Mouse (Mus musculus) heart, postnatal 0 days (tissue): Measurements from ENCODE around the gene Ddx6. TPM values are rescaled to one million over a fixed set of nuclear protein-coding genes. Genes with fewer than 3 reads are reported as not detected.
"Not testable (repeated sequence)": the region's sequence is repeated elsewhere in the genome, so short reads cannot be mapped to it uniquely, and the experiment has no call there.

Experiments used
- ATAC-seq: fragments of 200-750 bp; cut with Nextera tagmentation; 2 replicates; pipeline ENCODE4 v1.8.0; 2017; ENCODE audit warnings: low read depth, moderate number of reproducible peaks, moderate library complexity; ENCODE audit not compliant: insufficient read depth
- DNase-seq: peaks from one replicate; pipeline ENCODE4 v3.0.0-alpha.2; 2016; ENCODE audit warnings: low spot score
- H3K27ac ChIP-seq: fragments of 300-500 bp; sonication (generic); 2 replicates; pipeline ENCODE4 v1.5.1; 2014; ENCODE audit warnings: low read depth, mild to moderate bottlenecking
- H3K27me3 ChIP-seq: fragments of 300-500 bp; sonication (generic); 2 replicates; pipeline ENCODE4 v1.6.1; 2014; ENCODE audit warnings: low read length, mixed read lengths; ENCODE audit not compliant: control insufficient read depth, insufficient read depth
- H3K36me3 ChIP-seq: fragments of 300-500 bp; sonication (generic); replicated peaks from 2 replicates; pipeline ENCODE4 v1.6.1; 2014; ENCODE audit warnings: low read length, mixed read lengths; ENCODE audit not compliant: control insufficient read depth, insufficient read depth
- H3K4me1 ChIP-seq: fragments of 300-500 bp; sonication (generic); 2 replicates; pipeline ENCODE4 v1.6.1; 2014; ENCODE audit warnings: antibody characterized with exemption; ENCODE audit not compliant: control insufficient read depth, insufficient read depth
- H3K4me2 ChIP-seq: fragments of 300-500 bp; sonication (generic); 2 replicates; pipeline ENCODE4 v1.6.1; 2014; ENCODE audit warnings: low read depth, mild to moderate bottlenecking, low read length, moderate library complexity
- H3K4me3 ChIP-seq: fragments of 300-500 bp; sonication (generic); 2 replicates; pipeline ENCODE4 v1.5.1; 2014; ENCODE audit warnings: low read depth, low read length
- H3K9ac ChIP-seq: fragments of 300-500 bp; sonication (generic); replicated peaks from 2 replicates; pipeline ENCODE4 v1.6.1; 2014; ENCODE audit warnings: low read depth, low read length, mixed read lengths
- H3K9me3 ChIP-seq: fragments of 300-500 bp; sonication (generic); replicated peaks from 2 replicates; pipeline ENCODE4 v1.6.1; 2016; ENCODE audit warnings: low read length; ENCODE audit not compliant: control insufficient read depth
- CTCF ChIP-seq: IDR thresholded peaks from 2 replicates; pipeline ENCODE4 v1.5.1; 2016; ENCODE audit warnings: antibody characterized with exemption, control low read depth, low read depth
- EP300 ChIP-seq: IDR thresholded peaks from 2 replicates; pipeline ENCODE4 v1.6.1; 2016; ENCODE audit warnings: antibody characterized with exemption, low read depth
- WGBS: fragments of 180-500 bp; shearing (Covaris S2); extraction: QIAGEN DNeasy Blood & Tissue Kit; methylation state at CpG from one replicate; pipeline ENCODE4 v1.1.7; 2014; 5-methylcytosine and 5-hydroxymethylcytosine counted together
- polyA plus RNA-seq: library from polyadenylated mRNA; unstranded; fragments of >200 nt; fragmentation: Nextera tagmentation; extraction: Ambion mirVana; gene quantifications from 2 replicates; pipeline ENCODE4 v1.2.1, GENCODE M21; 2015
- total RNA-seq: library from RNA; depleted of rRNA; stranded (reverse); fragments of >200 nt; gene quantifications from 2 replicates; pipeline ENCODE4 v1.2.3, GENCODE M21; 2014; ENCODE audit warnings: low replicate concordance

The Ddx6 gene
- total and polyA plus RNA-seq, 2 experiments from 2014 or later: 11.0 to 33.9 TPM

DNA sequence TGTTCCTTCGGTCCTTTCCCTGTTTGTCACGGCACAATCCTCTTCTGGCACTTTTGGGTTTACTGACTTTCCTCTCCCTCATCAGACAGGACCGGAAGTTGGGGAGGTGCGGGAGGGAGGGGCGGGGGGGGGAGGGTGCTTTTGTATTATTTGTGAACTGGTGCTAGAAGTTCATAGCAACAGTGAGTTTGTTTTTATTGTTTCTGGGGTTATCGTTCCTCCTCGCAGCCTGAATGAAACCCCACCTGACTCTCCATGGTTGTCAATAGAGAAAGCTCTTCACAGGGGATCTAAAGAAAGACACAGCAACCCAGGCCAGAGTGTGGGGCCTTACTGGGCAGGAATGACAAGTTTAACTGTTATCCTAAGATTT, 36.6 kb upstream of the Ddx6 start:
- no peaks in the 10 kb centered on the region for H3K27me3 ChIP-seq
- peak overlapping the region; percentile 76 for H3K27ac ChIP-seq
- H3K36me3 ChIP-seq: no peaks in the 10 kb centered on the region
- DNase-seq (no peak), ATAC-seq (no peak; the same call in 1 of the 2 replicates)
- no peak overlapping the region for H3K4me3 ChIP-seq
- H3K4me1 ChIP-seq: peaks cover 5% of the 10 kb centered on the region; the same call in 1 of the 2 replicates
- no peaks in the 10 kb centered on the region for H3K9me3 ChIP-seq
- TF ChIP-seq CTCF: no peak
- no peak for TF ChIP-seq EP300
- WGBS: 51% methylated on average over 7 of the region's 7 CpGs
- H3K9ac ChIP-seq: 0 out of 2 replicates have a peak overlapping the region, but pooled peaks have one; percentile 5
- H3K4me2 ChIP-seq: peak overlapping the region; percentile 18; the same call in 1 of the 2 replicates

DNA sequence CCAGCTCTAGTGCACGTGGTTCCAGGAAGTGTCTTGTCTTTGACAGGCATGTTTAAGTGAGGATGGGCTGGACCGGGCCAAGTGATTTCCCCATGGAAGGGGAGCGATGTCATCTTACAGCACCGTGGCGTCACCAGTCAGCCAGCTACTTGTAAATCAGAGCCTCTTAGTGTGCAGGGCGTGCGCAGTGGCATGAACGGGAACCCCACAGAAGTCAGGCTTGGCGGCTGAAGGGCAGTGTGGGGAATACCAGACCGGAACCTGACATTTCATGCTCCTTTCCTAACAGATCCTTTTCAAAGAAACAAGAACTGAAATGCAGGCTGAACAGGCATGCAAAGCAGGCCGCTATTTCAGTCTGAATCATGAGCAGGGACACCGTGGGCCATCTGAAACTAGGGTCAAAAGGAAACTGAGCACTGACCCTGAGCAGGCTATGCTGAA, 33.7 kb upstream of the Ddx6 start:
- TF ChIP-seq CTCF (no peak), EP300 (no peak)
- DNase-seq: no peak
- H3K4me2 ChIP-seq: no peak overlapping the region
- H3K9me3 ChIP-seq: no peaks in the 10 kb centered on the region
- no peak overlapping the region for H3K27ac ChIP-seq
- H3K4me1 ChIP-seq: peaks cover 5% of the 10 kb centered on the region; the same call in 1 of the 2 replicates
- no peak for ATAC-seq
- no peak overlapping the region for H3K4me3 ChIP-seq
- no peak overlapping the region for H3K9ac ChIP-seq
- no peaks in the 10 kb centered on the region for H3K27me3 ChIP-seq
- WGBS: 73% methylated on average over 12 of the region's 12 CpGs
- H3K36me3 ChIP-seq: no peaks in the 10 kb centered on the region

DNA sequence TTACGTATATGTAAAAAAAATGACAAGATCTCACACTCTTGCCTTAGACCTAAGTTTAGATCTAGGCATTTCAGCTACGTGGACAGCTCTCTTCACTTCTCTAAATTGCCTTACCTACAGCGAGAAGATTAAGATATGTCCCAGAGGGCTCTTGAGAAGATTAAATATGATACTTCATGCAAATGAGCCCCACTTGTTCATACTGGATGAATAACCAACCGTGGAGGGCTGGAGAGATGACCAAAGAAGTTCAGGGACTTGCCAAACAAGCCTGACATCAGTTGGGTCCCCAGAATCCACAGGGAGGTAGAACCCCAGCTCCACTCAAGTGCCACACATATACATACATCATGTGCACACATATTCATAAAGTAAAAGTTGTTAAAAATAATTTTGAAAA, 31.4 kb upstream of the Ddx6 start:
- no peaks in the 10 kb centered on the region for H3K4me1 ChIP-seq
- no peaks in the 10 kb centered on the region for H3K9me3 ChIP-seq
- H3K4me2 ChIP-seq: no peak overlapping the region
- no peak overlapping the region for H3K4me3 ChIP-seq
- H3K27ac ChIP-seq: no peak overlapping the region
- TF ChIP-seq CTCF: no peak
- no peak for DNase-seq
- no peaks in the 10 kb centered on the region for H3K27me3 ChIP-seq
- no peak overlapping the region for H3K9ac ChIP-seq
- no peak for ATAC-seq
- WGBS: 68% methylated on average over 4 of the region's 4 CpGs
- H3K36me3 ChIP-seq: no peaks in the 10 kb centered on the region

DNA sequence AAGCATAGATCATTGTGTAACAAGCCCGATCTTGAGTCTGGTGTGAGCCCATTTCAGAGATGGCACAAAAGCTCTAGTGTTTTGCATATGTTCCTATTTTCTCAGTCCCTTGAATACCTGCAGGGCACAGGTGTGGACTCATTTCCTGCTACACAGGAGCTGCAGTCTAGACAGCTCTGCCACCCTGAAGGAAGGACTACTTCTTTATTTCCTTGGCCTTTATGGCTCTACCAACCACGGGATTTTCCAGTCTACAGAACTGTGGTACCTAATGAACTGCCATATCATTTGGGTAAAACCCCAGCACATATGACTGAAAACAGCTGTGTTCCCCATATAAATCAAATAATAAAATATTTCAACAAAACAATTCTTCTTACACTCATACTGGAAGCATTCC, 29.6 kb upstream of the Ddx6 start:
- H3K4me2 ChIP-seq: no peak overlapping the region
- H3K27ac ChIP-seq: no peak overlapping the region
- H3K27me3 ChIP-seq: no peaks in the 10 kb centered on the region
- ATAC-seq (no peak), DNase-seq (no peak)
- no peak overlapping the region for H3K4me3 ChIP-seq
- WGBS: 86% methylated on average over 2 of the region's 2 CpGs
- H3K9me3 ChIP-seq: no peaks in the 10 kb centered on the region
- H3K4me1 ChIP-seq: no peaks in the 10 kb centered on the region
- H3K9ac ChIP-seq: no peak overlapping the region
- H3K36me3 ChIP-seq: no peaks in the 10 kb centered on the region
- TF ChIP-seq EP300: no peak
- TF ChIP-seq CTCF: no peak

DNA sequence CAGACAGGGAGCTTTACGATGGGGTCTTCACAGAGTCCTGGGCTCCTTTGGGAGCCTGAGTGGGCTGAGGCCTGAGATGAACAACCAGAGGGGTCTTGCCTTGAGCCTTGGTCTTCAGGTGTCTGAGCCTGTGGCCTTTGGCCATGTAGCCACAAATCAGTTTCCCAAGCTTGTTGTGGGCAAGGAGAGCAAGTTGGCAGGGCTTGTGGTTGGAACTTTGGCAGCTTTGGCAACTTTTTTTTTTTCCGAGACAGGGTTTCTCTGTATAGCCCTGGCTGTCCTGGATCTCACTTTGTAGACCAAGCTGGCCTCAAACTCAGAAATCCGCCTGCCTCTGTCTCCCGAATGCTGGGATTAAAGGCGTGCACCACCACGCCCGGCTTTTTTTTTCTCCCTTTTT, 28.6 kb upstream of the Ddx6 start:
- ATAC-seq: not testable (repeated sequence)

DNA sequence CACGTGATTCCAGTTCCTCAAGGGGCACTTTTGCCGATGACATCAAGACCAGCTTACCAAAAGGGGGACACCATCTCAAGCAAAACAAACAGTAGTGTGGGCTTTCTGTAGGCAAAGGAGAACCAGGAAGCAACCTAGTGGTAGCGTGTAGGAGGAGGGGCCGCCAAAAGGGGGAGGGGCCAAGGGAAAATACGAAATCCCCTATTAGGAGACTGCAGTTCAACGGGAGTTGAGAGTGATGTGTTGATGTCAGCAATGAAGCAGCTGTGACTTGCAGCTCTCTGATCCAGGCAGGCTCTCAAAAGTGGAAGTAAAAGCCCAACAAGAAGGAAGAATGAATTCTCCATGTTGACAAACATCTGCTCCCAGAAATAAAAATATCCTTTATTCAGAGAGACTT, 25.3 kb upstream of the Ddx6 start:
- H3K4me1 ChIP-seq: no peaks in the 10 kb centered on the region
- H3K27ac ChIP-seq: no peak overlapping the region
- no peak overlapping the region for H3K9ac ChIP-seq
- peak overlapping the region; percentile 8; the same call in 1 of the 2 replicates for H3K4me3 ChIP-seq
- 0 out of 2 replicates have a peak, but pooled peaks cover 5% of the 10 kb centered on the region for H3K9me3 ChIP-seq
- H3K27me3 ChIP-seq: no peaks in the 10 kb centered on the region
- H3K4me2 ChIP-seq: peak overlapping the region; percentile 39
- H3K36me3 ChIP-seq: no peaks in the 10 kb centered on the region
- WGBS: 15% methylated on average over 6 of the region's 6 CpGs
- TF ChIP-seq CTCF (no peak), EP300 (no peak)
- ATAC-seq (peak; percentile 62; the same call in 1 of the 2 replicates), DNase-seq (peak; percentile 55)

More for the DNA sequence above, 28.6 kb upstream of the Ddx6 start:
- WGBS: 96% methylated on average over 7 of the region's 7 CpGs
- H3K27me3 ChIP-seq, H3K36me3 ChIP-seq, H3K27ac ChIP-seq, H3K4me2 ChIP-seq, H3K9me3 ChIP-seq, H3K9ac ChIP-seq, H3K4me3 ChIP-seq, DNase-seq, H3K4me1 ChIP-seq: not testable (repeated sequence)
